Mouse (Mus musculus) heart, embryonic 13.5 days (tissue): ENCODE measurements around the gene Rbm33. TPM values are rescaled to one million over a fixed set of nuclear protein-coding genes. Genes with fewer than 3 reads are reported as not detected.

Experiments used
- ATAC-seq: fragments of 200-750 bp; cut with Nextera tagmentation; 2 replicates; pipeline ENCODE4 v1.8.0; 2017; ENCODE audit warnings: moderate TSS enrichment; ENCODE audit not compliant: insufficient number of reproducible peaks, low FRiP score, low TSS enrichment; ENCODE audit errors: extremely low read depth
- H3K27ac ChIP-seq: fragments of 300-500 bp; sonication (generic); replicated peaks from 2 replicates; pipeline ENCODE4 v1.5.1; 2015; ENCODE audit warnings: moderate library complexity, mild to moderate bottlenecking, inconsistent platforms
- H3K27me3 ChIP-seq: fragments of 300-500 bp; sonication (generic); replicated peaks from 2 replicates; pipeline ENCODE4 v1.6.1; 2015; ENCODE audit warnings: mild to moderate bottlenecking, inconsistent platforms
- H3K36me3 ChIP-seq: fragments of 300-500 bp; sonication (generic); 2 replicates; pipeline ENCODE4 v1.6.1; 2015; ENCODE audit warnings: mild to moderate bottlenecking, inconsistent platforms
- H3K4me1 ChIP-seq: fragments of 300-500 bp; sonication (generic); 2 replicates; pipeline ENCODE4 v1.6.1; 2015; ENCODE audit warnings: inconsistent platforms
- H3K4me2 ChIP-seq: fragments of 300-500 bp; sonication (generic); 2 replicates; pipeline ENCODE4 v1.6.1; 2015; ENCODE audit warnings: inconsistent platforms, mild to moderate bottlenecking, moderate library complexity
- H3K4me3 ChIP-seq: fragments of 300-500 bp; sonication (generic); 2 replicates; pipeline ENCODE4 v1.5.1; 2015; ENCODE audit warnings: moderate library complexity, mild to moderate bottlenecking, inconsistent platforms
- H3K9ac ChIP-seq: fragments of 300-500 bp; sonication (generic); 2 replicates; pipeline ENCODE4 v1.6.1; 2015; ENCODE audit warnings: inconsistent platforms, mild to moderate bottlenecking, moderate library complexity
- H3K9me3 ChIP-seq: fragments of 300-500 bp; sonication (generic); 2 replicates; pipeline ENCODE4 v1.6.1; 2016; ENCODE audit warnings: inconsistent platforms
- WGBS: fragments of 180-500 bp; shearing (Covaris S2); methylation state at CpG from one replicate; pipeline ENCODE4 v1.1.7; 2015; ENCODE audit warnings: mixed read lengths; 5-methylcytosine and 5-hydroxymethylcytosine counted together
- polyA plus RNA-seq: library from polyadenylated mRNA; unstranded; fragments of >200 nt; fragmentation: Nextera tagmentation; extraction: Ambion mirVana; gene quantifications from 2 replicates; pipeline ENCODE4 v1.2.1, GENCODE M21; 2015

Gene Rbm33
- polyA plus RNA-seq, 1 experiment from 2014 or later, result 8.8 TPM

- no peak for ATAC-seq
Observed at GRCm38 (mm10) chr5:28324457-28324856, 7.5 kb downstream of the Rbm33 start.

GRCm38 (mm10) chr5:28329024-28329806, 12.3 kb downstream of the Rbm33 start:
- H3K9ac ChIP-seq, result no peak overlapping the region
- H3K4me1 ChIP-seq, result peaks cover 37% of the 10 kb centered on the region
- no peak overlapping the region for H3K4me2 ChIP-seq
- H3K4me3 ChIP-seq, result no peak overlapping the region
- no peak overlapping the region for H3K27ac ChIP-seq
- ATAC-seq, result no peak
- H3K36me3 ChIP-seq, result peaks cover 33% of the 10 kb centered on the region
- WGBS, result 75% methylated on average over 7 of the region's 7 CpGs
- H3K27me3 ChIP-seq, result no peaks in the 10 kb centered on the region
- no peaks in the 10 kb centered on the region for H3K9me3 ChIP-seq

More at GRCm38 (mm10) chr5:28324457-28324856, 7.5 kb downstream of the Rbm33 start:
- H3K27ac ChIP-seq, result no peak overlapping the region; the same call in 1 of the 2 replicates
- H3K4me3 ChIP-seq, result no peak overlapping the region
- H3K9ac ChIP-seq, result no peak overlapping the region
- H3K36me3 ChIP-seq, result no peaks in the 10 kb centered on the region
- H3K27me3 ChIP-seq, result no peaks in the 10 kb centered on the region
- 34% methylated on average over 1 of the region's 1 CpGs for WGBS
- no peak overlapping the region for H3K4me2 ChIP-seq
- no peaks in the 10 kb centered on the region for H3K9me3 ChIP-seq
- peaks cover 50% of the 10 kb centered on the region for H3K4me1 ChIP-seq

- Histone ChIP-seq H3K36me3 (peaks cover 70% of the 10 kb centered on the region), H3K4me1 (peaks cover 15% of the 10 kb centered on the region), H3K9me3 (no peaks in the 10 kb centered on the region), H3K27me3 (no peaks in the 10 kb centered on the region), H3K4me3 (no peak overlapping the region), H3K4me2 (no peak overlapping the region), H3K9ac (no peak overlapping the region), H3K27ac (no peak overlapping the region)
- 86% methylated on average over 2 of the region's 2 CpGs for WGBS
- ATAC-seq, result no peak
Observed at GRCm38 (mm10) chr5:28333731-28334130, 16.8 kb downstream of the Rbm33 start.

- Histone ChIP-seq H3K27me3 (no peaks in the 10 kb centered on the region), H3K9me3 (no peaks in the 10 kb centered on the region)
- no peak for ATAC-seq
Observed at GRCm38 (mm10) chr5:28351857-28352513, 35.1 kb downstream of the Rbm33 start.

GRCm38 (mm10) chr5:28355614-28356013, 38.7 kb downstream of the Rbm33 start:
- H3K4me1 ChIP-seq, result no peaks in the 10 kb centered on the region; the same call in 1 of the 2 replicates
- no peak overlapping the region for H3K27ac ChIP-seq
- no peaks in the 10 kb centered on the region for H3K9me3 ChIP-seq
- H3K9ac ChIP-seq, result no peak overlapping the region
- no peaks in the 10 kb centered on the region for H3K27me3 ChIP-seq
- H3K4me2 ChIP-seq, result no peak overlapping the region
- H3K4me3 ChIP-seq, result no peak overlapping the region
- peaks cover 77% of the 10 kb centered on the region for H3K36me3 ChIP-seq
- no peak for ATAC-seq

More at GRCm38 (mm10) chr5:28351857-28352513, 35.1 kb downstream of the Rbm33 start:
- Histone ChIP-seq H3K4me3 (no peak overlapping the region), H3K36me3 (peaks cover 68% of the 10 kb centered on the region), H3K9ac (no peak overlapping the region), H3K4me1 (no peaks in the 10 kb centered on the region; the same call in 1 of the 2 replicates), H3K4me2 (no peak overlapping the region), H3K27ac (no peak overlapping the region)

- no peaks in the 10 kb centered on the region; the same call in 1 of the 2 replicates for H3K4me1 ChIP-seq
- no peak overlapping the region for H3K4me3 ChIP-seq
- WGBS, result 84% methylated on average over 2 of the region's 2 CpGs
- no peak overlapping the region for H3K4me2 ChIP-seq
- H3K27me3 ChIP-seq, result no peaks in the 10 kb centered on the region
- H3K9ac ChIP-seq, result no peak overlapping the region
- peaks cover 89% of the 10 kb centered on the region for H3K36me3 ChIP-seq
- H3K9me3 ChIP-seq, result no peaks in the 10 kb centered on the region
- no peak overlapping the region for H3K27ac ChIP-seq
- ATAC-seq, result no peak
Observed at GRCm38 (mm10) chr5:28360745-28361144, 43.8 kb downstream of the Rbm33 start.

- peaks cover 73% of the 10 kb centered on the region for H3K36me3 ChIP-seq
- H3K9me3 ChIP-seq, result no peaks in the 10 kb centered on the region
- no peak for ATAC-seq
- no peak overlapping the region for H3K4me3 ChIP-seq
- H3K4me2 ChIP-seq, result no peak overlapping the region
- no peak overlapping the region for H3K9ac ChIP-seq
- H3K27me3 ChIP-seq, result no peaks in the 10 kb centered on the region
- 73% methylated on average over 2 of the region's 2 CpGs for WGBS
- no peak overlapping the region for H3K27ac ChIP-seq
- no peaks in the 10 kb centered on the region for H3K4me1 ChIP-seq
Observed at GRCm38 (mm10) chr5:28368056-28368455, 51.1 kb downstream of the Rbm33 start.

- Histone ChIP-seq H3K4me2 (no peak overlapping the region), H3K36me3 (peaks cover 54% of the 10 kb centered on the region), H3K4me1 (no peaks in the 10 kb centered on the region), H3K27ac (no peak overlapping the region), H3K4me3 (no peak overlapping the region), H3K9me3 (no peaks in the 10 kb centered on the region), H3K9ac (no peak overlapping the region), H3K27me3 (no peaks in the 10 kb centered on the region)
- no peak for ATAC-seq
Observed at GRCm38 (mm10) chr5:28370836-28371235, 53.9 kb downstream of the Rbm33 start.

GRCm38 (mm10) chr5:28372172-28372664, 55.3 kb downstream of the Rbm33 start:
- Histone ChIP-seq H3K27me3 (no peaks in the 10 kb centered on the region), H3K27ac (no peak overlapping the region), H3K9ac (no peak overlapping the region), H3K9me3 (no peaks in the 10 kb centered on the region), H3K4me1 (no peaks in the 10 kb centered on the region), H3K4me3 (no peak overlapping the region), H3K4me2 (no peak overlapping the region), H3K36me3 (peaks cover 50% of the 10 kb centered on the region)
- no peak for ATAC-seq
- WGBS, result 79% methylated on average over 1 of the region's 1 CpGs

- peaks cover 48% of the 10 kb centered on the region for H3K36me3 ChIP-seq
- H3K4me3 ChIP-seq, result no peak overlapping the region
- ATAC-seq, result no peak
- H3K9ac ChIP-seq, result no peak overlapping the region
- no peaks in the 10 kb centered on the region for H3K27me3 ChIP-seq
- H3K27ac ChIP-seq, result no peak overlapping the region
- no peaks in the 10 kb centered on the region for H3K9me3 ChIP-seq
- 77% methylated on average over 2 of the region's 2 CpGs for WGBS
- no peaks in the 10 kb centered on the region for H3K4me1 ChIP-seq
- no peak overlapping the region for H3K4me2 ChIP-seq
Observed at GRCm38 (mm10) chr5:28373498-28374427, 56.8 kb downstream of the Rbm33 start.

GRCm38 (mm10) chr5:28377299-28377698, 60.4 kb downstream of the Rbm33 start:
- Histone ChIP-seq H3K27ac (no peak overlapping the region), H3K9ac (no peak overlapping the region), H3K9me3 (no peaks in the 10 kb centered on the region), H3K36me3 (peaks cover 51% of the 10 kb centered on the region), H3K4me1 (no peaks in the 10 kb centered on the region), H3K4me2 (no peak overlapping the region), H3K27me3 (no peaks in the 10 kb centered on the region), H3K4me3 (no peak overlapping the region)
- ATAC-seq, result no peak
